11 mouse cellular contexts compared by ENCODE assay signal in the genomic region with DNA sequence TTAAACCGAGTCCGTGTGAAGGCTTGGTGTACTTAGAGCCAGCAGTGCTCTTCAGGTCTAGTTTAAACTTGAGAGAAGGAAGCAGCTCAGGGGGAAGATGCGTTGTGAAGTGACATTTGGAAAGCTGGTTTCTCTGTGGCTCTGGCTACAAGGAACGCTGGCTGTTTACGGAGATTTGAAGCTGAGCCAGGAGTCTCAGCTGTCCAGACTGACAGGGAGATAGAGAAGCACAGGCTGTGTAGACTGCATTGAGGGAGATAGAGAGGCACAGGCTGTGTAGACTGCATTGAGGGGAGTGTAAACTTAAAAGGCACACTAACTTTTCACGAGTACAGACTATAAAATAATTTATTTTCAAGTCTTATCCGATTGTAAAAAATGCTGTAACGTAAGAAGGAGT. TPM values are rescaled to one million over a fixed set of nuclear protein-coding genes. Genes with fewer than 3 reads are reported as not detected.
DNase-seq lines count a peak whose midpoint lies in the region; ATAC-seq and TF ChIP-seq lines count a peak whose summit lies in the region.
"Had no signal": no experiment of that assay in that cellular context is flagged by ENCODE, and none has a peak within 500 bp of the region (broad histone marks: within the 10 kb centered on the region; RNA-seq: fewer than 3 reads in every experiment).

No protein-coding gene starts in this region.

- 33% methylated on average over 8 of the region's 8 CpGs for WGBS in kidney, postnatal 0 days
- WGBS in liver, embryonic 12.5 days (ENCODE audit: insufficient replicate concordance), result 60% methylated on average over 8 of the region's 8 CpGs

- peaks cover 31% of the 10 kb centered on the region for H3K36me3 ChIP-seq in kidney, postnatal 0 days (ENCODE audit: insufficient read depth, low read length)
- peaks cover 42% of the 10 kb centered on the region for H3K36me3 ChIP-seq in liver, embryonic 12.5 days

- H3K4me1 ChIP-seq in kidney, postnatal 0 days (replicated peaks; ENCODE audit: insufficient read depth, low read length), result peaks cover 2% of the 10 kb centered on the region; the same call in 1 of the 2 replicates
- peaks cover 23% of the 10 kb centered on the region for H3K4me1 ChIP-seq in liver, embryonic 12.5 days

- no peaks in the 10 kb centered on the region for H3K9me3 ChIP-seq in kidney, postnatal 0 days (replicated peaks; ENCODE audit: low read length)
- no peaks in the 10 kb centered on the region for H3K9me3 ChIP-seq in liver, embryonic 12.5 days (replicated peaks)
- H3K9me3 ChIP-seq: midbrain, embryonic 15.5 days had no signal

- no peak overlapping the region for H3K27ac ChIP-seq in kidney, postnatal 0 days
- H3K27ac ChIP-seq in liver, embryonic 12.5 days, result no peak overlapping the region
- H3K27ac ChIP-seq: midbrain, embryonic 15.5 days had no signal

- H3K27me3 ChIP-seq in kidney, postnatal 0 days (ENCODE audit: insufficient read depth, low read length), result no peaks in the 10 kb centered on the region
- H3K27me3 ChIP-seq in liver, embryonic 12.5 days (replicated peaks), result no peaks in the 10 kb centered on the region
- H3K27me3 ChIP-seq: midbrain, embryonic 15.5 days; Patski had no signal

- H3K4me2 ChIP-seq in kidney, postnatal 0 days (ENCODE audit: low read length), result peak overlapping the region; percentile 4; the same call in 1 of the 2 replicates
- H3K4me2 ChIP-seq in liver, embryonic 12.5 days, result no peak overlapping the region
- H3K4me2 ChIP-seq: midbrain, embryonic 15.5 days had no signal

- no peak for ATAC-seq in kidney, postnatal 0 days (replicated peaks; ENCODE audit: low FRiP score, low read depth)
- ATAC-seq in liver, embryonic 12.5 days, result no peak
- ATAC-seq: midbrain, embryonic 15.5 days; Patski had no signal

- no peak overlapping the region for H3K9ac ChIP-seq in kidney, postnatal 0 days (ENCODE audit: low read depth, low read length)
- no peak overlapping the region for H3K9ac ChIP-seq in liver, embryonic 12.5 days
- H3K9ac ChIP-seq: midbrain, embryonic 15.5 days had no signal

- peak; percentile 60 for DNase-seq in adrenal gland, adult 2 months
- no peak for DNase-seq in adrenal gland, postnatal 4 days (ENCODE audit: low spot score in 2 of 2)
- DNase-seq in kidney, postnatal 0 days (ENCODE audit: low spot score), result peak; percentile 46
- no peak for DNase-seq in kidney, adult 8-10 months
- peak; percentile 50 for DNase-seq in gastrocnemius, postnatal 14 days
- DNase-seq in lung, postnatal 10 days, result peak; percentile 53
- no peak for DNase-seq in thymus, postnatal 36 days

- H3K4me3 ChIP-seq in kidney, postnatal 0 days (replicated peaks; ENCODE audit: low read depth, low read length), result no peak overlapping the region
- H3K4me3 ChIP-seq in liver, embryonic 12.5 days, result no peak overlapping the region
- H3K4me3 ChIP-seq: midbrain, embryonic 15.5 days had no signal

- no peak for TF ChIP-seq CTCF in kidney, postnatal 0 days (IDR thresholded peaks at IDR 0.05; ENCODE audit: low read depth)

- intact Hi-C loops in gastrocnemius, postnatal 14 days (cut with DNase I; ENCODE audit: low total_unique reads), result no loop called here

RNA-seq across cellular contexts. Expression of gene Golga4, which starts 13.9 kb away (rescaled TPM):
- 100 to 1,000 TPM; 109 to 121 TPM for total RNA-seq in adrenal gland, adult 2 months (2021)
- 5.9 and 11.5 TPM in 2 replicates for polyA plus RNA-seq in adrenal gland, adult 2 months (2012; rRNA removed)
- 100 to 1,000 TPM in 1 of 2 experiments, 10 to 100 TPM in 1; 99.9 to 110 TPM for total RNA-seq in adrenal gland, postnatal 4 days (2021)
- 38.9 and 46.5 TPM in 2 replicates for polyA plus RNA-seq in kidney, postnatal 0 days (2015; fragmentation: Nextera tagmentation; extraction: Ambion mirVana)
- 100 to 1,000 TPM; 157 TPM for total RNA-seq in gastrocnemius, postnatal 14 days (2021)
- polyA plus RNA-seq in liver, embryonic 12.5 days (2016; fragmentation: Nextera tagmentation; extraction: Ambion mirVana), result 27.5 and 28.2 TPM in 2 replicates

RNA-seq across cellular contexts. Expression of gene Eomes, which starts 42.0 kb away (rescaled TPM):
- under 1 TPM; 0.17 to 0.37 TPM for total RNA-seq in adrenal gland, adult 2 months (2021)
- 0.29 and 0.31 TPM in 2 replicates for polyA plus RNA-seq in adrenal gland, adult 2 months (2012; rRNA removed)
- total RNA-seq in adrenal gland, postnatal 4 days (2021), result under 1 TPM in 1 of 2 experiments, not detected in 1; 0.51 TPM
- polyA plus RNA-seq in kidney, postnatal 0 days (2015; fragmentation: Nextera tagmentation; extraction: Ambion mirVana), result 0.08 TPM in 1 of 2 replicates, not detected in the other
- total RNA-seq in gastrocnemius, postnatal 14 days (2021), result not detected
- not detected in 2 replicates for polyA plus RNA-seq in liver, embryonic 12.5 days (2016; fragmentation: Nextera tagmentation; extraction: Ambion mirVana)
- polyA plus RNA-seq: stomach, embryonic 14.5 days had no signal

Comparison
In these comparisons a context has a peak if more than half of its experiments do, and no peak if none do; other contexts are left out.
1. DNase-seq: peak in adrenal gland, adult 2 months (single experiment), kidney, postnatal 0 days (single experiment), gastrocnemius, postnatal 14 days (single experiment) and lung, postnatal 10 days (single experiment); none in adrenal gland, postnatal 4 days (0 of 2), kidney, adult 8-10 months (0 of 2) and thymus, postnatal 36 days (0 of 2).